In the genomic region with DNA sequence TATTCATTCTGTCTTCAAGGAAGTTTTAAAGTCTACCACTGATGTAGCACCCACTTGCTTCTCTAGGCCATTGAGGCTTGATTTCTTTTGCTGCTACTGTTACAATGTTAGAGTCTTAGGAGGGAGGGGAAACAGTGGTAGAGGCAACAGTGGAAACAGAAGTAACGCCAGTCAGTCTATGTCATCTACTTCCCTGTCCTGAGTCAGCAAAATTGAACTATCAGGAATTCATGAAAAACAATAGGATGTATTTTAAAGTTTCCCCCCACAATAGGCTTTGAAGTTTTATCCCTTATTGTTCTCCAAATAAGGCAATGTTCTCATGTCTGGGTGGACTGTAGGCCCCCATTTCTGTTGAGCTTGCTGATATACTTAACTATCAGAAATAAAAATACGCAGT, we compare ENCODE assay signal across 16 mouse cellular contexts.
"Had no signal": no experiment of that assay in that cellular context is flagged by ENCODE, and none has a peak within 500 bp of the region (broad histone marks: within the 10 kb centered on the region; RNA-seq: fewer than 3 reads in every experiment).

No protein-coding gene starts in this region.

- H3K4me2 ChIP-seq: intestine, embryonic 15.5 days; limb, embryonic 12.5 days; liver, embryonic 15.5 days; midbrain, embryonic 13.5 days; stomach, embryonic 15.5 days had no signal

- H3K4me3 ChIP-seq: intestine, embryonic 15.5 days; limb, embryonic 12.5 days; liver, embryonic 15.5 days; megakaryocyte, embryonic 14.5 days; midbrain, embryonic 13.5 days; stomach, embryonic 15.5 days had no signal

- H3K9ac ChIP-seq: limb, embryonic 12.5 days; liver, embryonic 15.5 days; midbrain, embryonic 13.5 days; stomach, embryonic 15.5 days had no signal

- H3K27ac ChIP-seq: intestine, embryonic 15.5 days; kidney, postnatal 0 days; limb, embryonic 12.5 days; liver, embryonic 15.5 days; macrophage; midbrain, embryonic 13.5 days; stomach, embryonic 15.5 days had no signal

- DNase-seq: kidney, adult 8-10 months; kidney, postnatal 36 days; layer of hippocampus, adult 9-11 months; layer of hippocampus, postnatal 36 days; liver; right cerebral cortex, postnatal 14 days; thymus, postnatal 4 days had no signal

- H3K4me1 ChIP-seq: liver, embryonic 15.5 days had no signal

- ATAC-seq: intestine, embryonic 15.5 days; lung, postnatal 0 days; midbrain, embryonic 13.5 days had no signal

- H3K9me3 ChIP-seq: intestine, embryonic 15.5 days; limb, embryonic 12.5 days; liver, embryonic 15.5 days; megakaryocyte, embryonic 14.5 days; midbrain, embryonic 13.5 days; stomach, embryonic 15.5 days had no signal

- H3K27me3 ChIP-seq: intestine, embryonic 15.5 days; limb, embryonic 12.5 days; liver, embryonic 15.5 days; megakaryocyte, embryonic 14.5 days; midbrain, embryonic 13.5 days; stomach, embryonic 15.5 days had no signal

- H3K36me3 ChIP-seq: intestine, embryonic 15.5 days; limb, embryonic 12.5 days; liver, embryonic 15.5 days; midbrain, embryonic 13.5 days; stomach, embryonic 15.5 days had no signal
